Mouse (Mus musculus) left cerebral cortex, adult 11 months (tissue): ENCODE data around the gene Abca12.

Source experiments
- DNase-seq: peaks from one replicate; pipeline ENCODE4 v3.0.0; 2022; ENCODE audit warnings: low spot score

Gene Abca12

GRCm38 (mm10) chr1:71414810-71415209, at the start of gene Abca12:
Gene Abca12, minus strand, starts transcription at chr1:71414910.
- no peak for DNase-seq

- no peak for DNase-seq
Measured at GRCm38 (mm10) chr1:71457961-71458360, 43.3 kb upstream of the Abca12 start.

- DNase-seq = no peak
Measured at GRCm38 (mm10) chr1:71447424-71447823, 32.7 kb upstream of the Abca12 start.

GRCm38 (mm10) chr1:71421741-71422333, 7.1 kb upstream of the Abca12 start:
- DNase-seq = no peak

- DNase-seq = no peak
Measured at GRCm38 (mm10) chr1:71418467-71418866, 3.8 kb upstream of the Abca12 start.

- DNase-seq = no peak
Measured at GRCm38 (mm10) chr1:71417951-71418350, 3.2 kb upstream of the Abca12 start.

- DNase-seq = no peak
Measured at GRCm38 (mm10) chr1:71414084-71414483, 626 bp downstream of the Abca12 start.

GRCm38 (mm10) chr1:71413114-71413513, 1.6 kb downstream of the Abca12 start:
- no peak for DNase-seq

GRCm38 (mm10) chr1:71407711-71408110, 7.0 kb downstream of the Abca12 start:
- no peak for DNase-seq

- DNase-seq = no peak
Measured at GRCm38 (mm10) chr1:71397635-71398034, 17.1 kb downstream of the Abca12 start.

GRCm38 (mm10) chr1:71396105-71396504, 18.6 kb downstream of the Abca12 start:
- DNase-seq = no peak

GRCm38 (mm10) chr1:71394177-71394576, 20.5 kb downstream of the Abca12 start:
- no peak for DNase-seq

GRCm38 (mm10) chr1:71393489-71393888, 21.2 kb downstream of the Abca12 start:
- DNase-seq = no peak

- DNase-seq = no peak
Measured at GRCm38 (mm10) chr1:71392463-71392862, 22.2 kb downstream of the Abca12 start.

GRCm38 (mm10) chr1:71386593-71386992, 28.1 kb downstream of the Abca12 start:
- no peak for DNase-seq

GRCm38 (mm10) chr1:71384098-71384497, 30.6 kb downstream of the Abca12 start:
- DNase-seq = no peak

- no peak for DNase-seq
Measured at GRCm38 (mm10) chr1:71373090-71373489, 41.6 kb downstream of the Abca12 start.

- no peak for DNase-seq
Measured at GRCm38 (mm10) chr1:71370266-71370665, 44.4 kb downstream of the Abca12 start.

GRCm38 (mm10) chr1:71367770-71368169, 46.9 kb downstream of the Abca12 start:
- no peak for DNase-seq

GRCm38 (mm10) chr1:71342861-71343554, 71.7 kb downstream of the Abca12 start:
- DNase-seq = no peak

GRCm38 (mm10) chr1:71342261-71342594, 72.5 kb downstream of the Abca12 start:
- DNase-seq = no peak

GRCm38 (mm10) chr1:71341370-71342260, 73.1 kb downstream of the Abca12 start:
- DNase-seq = no peak
